ENCODE assay signal across 22 mouse cellular contexts in genomic region chr19:28422939-28423338, GRCm38 (mm10).
DNase-seq lines count a peak whose midpoint lies in the region; ATAC-seq lines count a peak whose summit lies in the region.
"Had no signal": no experiment of that assay in that cellular context is flagged by ENCODE, and none has a peak within 500 bp of the region (broad histone marks: within the 10 kb centered on the region; RNA-seq: fewer than 3 reads in every experiment).

No protein-coding gene starts in this region.

- no peak overlapping the region for H3K27ac ChIP-seq in heart, embryonic 11.5 days (ENCODE audit: low read depth, low read length)
- H3K27ac ChIP-seq: forebrain, embryonic 12.5 days; heart, adult 2 months; hindbrain, embryonic 14.5 days; intestine, embryonic 15.5 days had no signal

- no peaks in the 10 kb centered on the region for H3K27me3 ChIP-seq in heart, embryonic 11.5 days (ENCODE audit: control insufficient read depth, insufficient read depth, low read length)
- H3K27me3 ChIP-seq: forebrain, embryonic 12.5 days; intestine, embryonic 15.5 days; Patski had no signal

- no peak overlapping the region for H3K9ac ChIP-seq in heart, embryonic 11.5 days (ENCODE audit: low read depth, low read length)
- H3K9ac ChIP-seq: forebrain, embryonic 12.5 days; hindbrain, embryonic 14.5 days; intestine, embryonic 15.5 days had no signal

- no peak for ATAC-seq in heart, embryonic 11.5 days (replicated peaks; ENCODE audit: insufficient number of reproducible peaks, low FRiP score, low TSS enrichment)
- ATAC-seq: activated CD4-positive, CD25-positive, alpha-beta regulatory T cell, adult 4 months; forebrain, embryonic 16.5 days; intestine, embryonic 15.5 days; Patski had no signal

- H3K4me3 ChIP-seq in heart, embryonic 11.5 days (ENCODE audit: low read depth, low read length) = no peak overlapping the region
- H3K4me3 ChIP-seq: forebrain, embryonic 12.5 days; heart, adult 2 months; intestine, embryonic 15.5 days had no signal

- WGBS in heart, embryonic 11.5 days (ENCODE audit: insufficient replicate concordance) = 48% methylated on average over 9 of the region's 9 CpGs

- no peaks in the 10 kb centered on the region for H3K9me3 ChIP-seq in heart, embryonic 11.5 days (replicated peaks; ENCODE audit: control insufficient read depth, low read length)
- H3K9me3 ChIP-seq: forebrain, embryonic 12.5 days; intestine, embryonic 15.5 days had no signal

- peak; percentile 20 for DNase-seq in embryo, embryonic 10.5 days (ENCODE audit: low spot score)
- DNase-seq in embryo, embryonic 9.5 days (ENCODE audit: extremely low spot score) = no peak
- DNase-seq in heart, adult 11 months = peak; percentile 89
- no peak for DNase-seq in heart, postnatal 25 days (ENCODE audit: low spot score)
- peak; percentile 10 to 21 for DNase-seq in heart, postnatal 10 days
- peak; percentile 12 for DNase-seq in forelimb bud, embryonic 11.5 days (ENCODE audit: low read depth, low spot score)
- no peak for DNase-seq in adrenal gland, adult (ENCODE audit: inconsistent age in 2 of 2, low spot score in 1 of 2)
- DNase-seq: adrenal gland, adult 2 months; adrenal gland, postnatal 25 days; cerebellum, adult 18-20 months; cerebellum, adult 9-11 months; cerebellum, postnatal 36 days; gastrocnemius, postnatal 36 days; kidney, adult 18-20 months had no signal

- intact Hi-C loops in heart, postnatal 25 days (cut with DNase I) = no loop called here
- intact Hi-C loops in heart, postnatal 10 days (cut with DNase I) = no loop called here

- H3K4me1 ChIP-seq in heart, embryonic 11.5 days (ENCODE audit: control insufficient read depth, insufficient read depth, low read length) = no peaks in the 10 kb centered on the region
- H3K4me1 ChIP-seq: forebrain, embryonic 12.5 days; intestine, embryonic 15.5 days had no signal

- no peak overlapping the region for H3K4me2 ChIP-seq in heart, embryonic 11.5 days
- H3K4me2 ChIP-seq: forebrain, embryonic 12.5 days; hindbrain, embryonic 14.5 days; intestine, embryonic 15.5 days had no signal

- H3K36me3 ChIP-seq in heart, embryonic 11.5 days (ENCODE audit: control insufficient read depth, insufficient read depth, low read length) = no peaks in the 10 kb centered on the region
- H3K36me3 ChIP-seq: forebrain, embryonic 12.5 days; intestine, embryonic 15.5 days had no signal

Comparison
In these comparisons a context has a peak if more than half of its experiments do, and no peak if none do; other contexts are left out.
1. DNase-seq: peak in embryo, embryonic 10.5 days (single experiment), heart, adult 11 months (single experiment), heart, postnatal 10 days (2 of 2) and forelimb bud, embryonic 11.5 days (single experiment); none in embryo, embryonic 9.5 days (single experiment), heart, postnatal 25 days (single experiment) and adrenal gland, adult (0 of 2).